Mouse (Mus musculus) forebrain, embryonic 15.5 days (tissue): ENCODE results near the gene Focad. TPM values are rescaled to one million over a fixed set of nuclear protein-coding genes. Genes with fewer than 3 reads are reported as not detected.
A peak's percentile ranks its signal among the peaks of the same experiment; 100 is the strongest.

Experiments
- ATAC-seq: fragments of 200-750 bp; cut with Nextera tagmentation; replicated peaks from 2 replicates; pipeline ENCODE4 v1.8.0; 2017; ENCODE audit warnings: mild to moderate bottlenecking, moderate TSS enrichment, moderate library complexity
- H3K27ac ChIP-seq: fragments of 300-500 bp; sonication (generic); replicated peaks from 2 replicates; pipeline ENCODE4 v1.5.1; 2015; ENCODE audit warnings: mild to moderate bottlenecking, inconsistent platforms
- H3K27me3 ChIP-seq: fragments of 300-500 bp; sonication (generic); 2 replicates; pipeline ENCODE4 v1.6.1; 2015; ENCODE audit warnings: inconsistent platforms
- H3K36me3 ChIP-seq: fragments of 300-500 bp; sonication (generic); 2 replicates; pipeline ENCODE4 v1.6.1; 2015; ENCODE audit warnings: mild to moderate bottlenecking, inconsistent platforms
- H3K4me1 ChIP-seq: fragments of 300-500 bp; sonication (generic); 2 replicates; pipeline ENCODE4 v1.6.1; 2015; ENCODE audit warnings: inconsistent platforms
- H3K4me2 ChIP-seq: fragments of 300-500 bp; sonication (generic); replicated peaks from 2 replicates; pipeline ENCODE4 v1.6.1; 2015; ENCODE audit warnings: mild to moderate bottlenecking, inconsistent platforms
- H3K4me3 ChIP-seq: fragments of 300-500 bp; sonication (generic); 2 replicates; pipeline ENCODE4 v1.5.1; 2015; ENCODE audit warnings: mild to moderate bottlenecking, inconsistent platforms
- H3K9ac ChIP-seq: fragments of 300-500 bp; sonication (generic); replicated peaks from 2 replicates; pipeline ENCODE4 v1.6.1; 2015; ENCODE audit warnings: mild to moderate bottlenecking, inconsistent platforms
- H3K9me3 ChIP-seq: fragments of 300-500 bp; sonication (generic); 2 replicates; pipeline ENCODE4 v1.6.1; 2016; ENCODE audit warnings: inconsistent platforms
- WGBS: fragments of 180-500 bp; shearing (Covaris S2); methylation state at CpG from one replicate; pipeline ENCODE4 v1.1.7; 2015; ENCODE audit warnings: mixed read lengths; 5-methylcytosine and 5-hydroxymethylcytosine counted together
- polyA plus RNA-seq: library from polyadenylated mRNA; unstranded; fragments of >200 nt; fragmentation: Nextera tagmentation; extraction: Ambion mirVana; gene quantifications from 2 replicates; pipeline ENCODE4 v1.2.1, GENCODE M21; 2015

The Focad gene
- polyA plus RNA-seq, 1 experiment from 2014 or later, result 18.2 TPM

DNA sequence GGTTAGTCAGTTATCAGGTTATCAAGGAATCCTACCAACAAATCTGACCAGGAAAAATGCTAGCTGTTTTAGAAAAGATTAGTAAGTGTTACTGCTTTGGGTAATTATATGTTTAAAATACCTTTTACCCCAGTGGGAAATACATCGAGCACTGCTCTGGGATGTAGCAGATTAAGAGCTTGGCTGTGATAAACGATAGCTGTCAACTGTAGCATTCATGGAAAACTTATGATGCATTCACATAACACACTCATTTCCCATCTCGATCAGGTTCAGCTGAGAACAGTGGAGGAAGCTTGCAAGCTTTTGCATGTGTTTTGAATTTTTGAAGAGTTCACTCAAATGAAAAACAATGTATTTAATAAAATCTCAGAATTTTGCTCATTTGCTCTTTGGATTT is 14.2 kb downstream of the Focad start:
- Histone ChIP-seq H3K4me1 (no peaks in the 10 kb centered on the region), H3K36me3 (no peaks in the 10 kb centered on the region), H3K4me3 (no peak overlapping the region), H3K4me2 (no peak overlapping the region), H3K9me3 (no peaks in the 10 kb centered on the region), H3K9ac (no peak overlapping the region), H3K27ac (no peak overlapping the region), H3K27me3 (no peaks in the 10 kb centered on the region)
- 71% methylated on average over 3 of the region's 3 CpGs for WGBS
- ATAC-seq, result no peak

GRCm38 (mm10) chr4:88117331-88117730 is 22.9 kb downstream of the Focad start:
- Histone ChIP-seq H3K4me1 (no peaks in the 10 kb centered on the region), H3K27ac (no peak overlapping the region), H3K4me3 (no peak overlapping the region), H3K4me2 (no peak overlapping the region), H3K9ac (no peak overlapping the region), H3K9me3 (no peaks in the 10 kb centered on the region), H3K36me3 (no peaks in the 10 kb centered on the region), H3K27me3 (no peaks in the 10 kb centered on the region)
- no peak for ATAC-seq
- 68% methylated on average over 3 of the region's 3 CpGs for WGBS

GRCm38 (mm10) chr4:88117942-88118341 is 23.5 kb downstream of the Focad start:
- no peaks in the 10 kb centered on the region for H3K4me1 ChIP-seq
- H3K36me3 ChIP-seq, result no peaks in the 10 kb centered on the region
- no peak overlapping the region for H3K27ac ChIP-seq
- H3K9ac ChIP-seq, result no peak overlapping the region
- no peak overlapping the region for H3K4me2 ChIP-seq
- no peak for ATAC-seq
- H3K4me3 ChIP-seq, result no peak overlapping the region
- no peaks in the 10 kb centered on the region for H3K9me3 ChIP-seq
- H3K27me3 ChIP-seq, result no peaks in the 10 kb centered on the region

DNA sequence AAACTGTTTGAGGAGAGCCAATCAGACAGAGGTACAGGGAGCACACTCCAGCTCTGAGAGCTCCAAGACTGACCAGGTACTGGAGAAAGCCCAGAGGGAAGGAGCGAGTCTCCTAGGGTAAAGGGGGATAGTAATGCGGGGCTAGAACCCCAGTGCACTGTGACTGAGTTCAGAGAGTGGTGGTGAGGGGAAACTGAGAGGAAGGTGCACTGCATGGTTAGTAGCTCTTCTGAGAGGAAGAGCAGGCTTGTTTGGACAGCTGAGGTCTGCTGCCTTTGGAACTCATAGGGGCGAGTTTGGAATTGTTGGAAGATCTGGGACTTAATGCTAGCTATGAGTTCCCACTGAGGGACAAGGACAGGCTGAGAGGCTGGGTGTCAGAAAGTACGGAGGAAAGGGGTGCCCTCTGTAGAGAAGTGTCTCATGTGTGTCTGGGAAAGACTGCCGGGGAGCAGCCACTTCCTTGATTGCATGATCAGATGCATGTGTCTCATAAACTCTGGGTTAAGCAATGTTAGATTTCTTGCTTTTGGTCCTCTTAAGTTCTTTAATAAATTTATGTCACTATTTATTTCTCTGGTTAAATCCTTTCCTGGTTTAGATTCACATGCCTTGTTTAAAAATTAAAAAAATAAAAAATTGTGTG is 24.4 kb downstream of the Focad start:
- no peaks in the 10 kb centered on the region for H3K4me1 ChIP-seq
- no peak for ATAC-seq
- no peaks in the 10 kb centered on the region for H3K27me3 ChIP-seq
- H3K9ac ChIP-seq, result no peak overlapping the region
- H3K36me3 ChIP-seq, result no peaks in the 10 kb centered on the region
- H3K4me3 ChIP-seq, result no peak overlapping the region
- no peak overlapping the region for H3K4me2 ChIP-seq
- WGBS, result 90% methylated on average over 5 of the region's 5 CpGs
- H3K9me3 ChIP-seq, result no peaks in the 10 kb centered on the region
- no peak overlapping the region for H3K27ac ChIP-seq

DNA sequence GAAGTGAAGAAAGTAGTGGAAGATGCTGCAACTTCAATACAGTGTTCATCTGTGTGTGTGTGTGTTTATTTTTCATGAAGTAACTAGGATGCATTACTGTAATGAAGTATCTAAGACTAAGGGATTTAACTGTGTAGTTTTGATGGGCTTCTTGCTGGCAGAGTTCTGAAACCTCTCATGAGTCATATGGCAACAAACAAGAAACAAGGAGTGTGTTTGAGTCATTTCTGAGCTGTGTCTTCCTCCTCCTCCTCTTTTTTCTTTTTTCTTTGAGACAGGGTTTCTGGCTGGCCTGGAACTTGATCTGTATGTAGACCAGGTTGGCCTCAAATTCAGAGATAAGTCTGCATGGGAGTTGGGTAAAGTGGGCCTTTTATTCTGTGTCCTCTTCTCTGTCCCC is 25.7 kb downstream of the Focad start:
- no peak overlapping the region for H3K27ac ChIP-seq
- no peaks in the 10 kb centered on the region for H3K36me3 ChIP-seq
- ATAC-seq, result no peak
- H3K4me1 ChIP-seq, result no peaks in the 10 kb centered on the region
- H3K27me3 ChIP-seq, result no peaks in the 10 kb centered on the region
- H3K9me3 ChIP-seq, result no peaks in the 10 kb centered on the region
- no peak overlapping the region for H3K4me2 ChIP-seq
- H3K9ac ChIP-seq, result no peak overlapping the region
- H3K4me3 ChIP-seq, result no peak overlapping the region

- no peaks in the 10 kb centered on the region for H3K27me3 ChIP-seq
- H3K4me1 ChIP-seq, result no peaks in the 10 kb centered on the region
- no peak for ATAC-seq
- 90% methylated on average over 3 of the region's 3 CpGs for WGBS
- no peaks in the 10 kb centered on the region for H3K9me3 ChIP-seq
- no peak overlapping the region for H3K27ac ChIP-seq
- no peak overlapping the region for H3K4me2 ChIP-seq
- no peak overlapping the region for H3K4me3 ChIP-seq
- no peak overlapping the region for H3K9ac ChIP-seq
- no peaks in the 10 kb centered on the region for H3K36me3 ChIP-seq
These were observed 28.0 kb downstream of the Focad start for GRCm38 (mm10) chr4:88122472-88122871.

GRCm38 (mm10) chr4:88135936-88136335 is 41.5 kb downstream of the Focad start:
- peak; percentile 62 for ATAC-seq
- Histone ChIP-seq H3K9ac (no peak overlapping the region), H3K36me3 (no peaks in the 10 kb centered on the region), H3K27ac (peak overlapping the region; percentile 80), H3K4me2 (no peak overlapping the region), H3K27me3 (no peaks in the 10 kb centered on the region), H3K4me1 (peaks cover 21% of the 10 kb centered on the region), H3K4me3 (no peak overlapping the region), H3K9me3 (no peaks in the 10 kb centered on the region)
- 9% methylated on average over 2 of the region's 2 CpGs for WGBS

DNA sequence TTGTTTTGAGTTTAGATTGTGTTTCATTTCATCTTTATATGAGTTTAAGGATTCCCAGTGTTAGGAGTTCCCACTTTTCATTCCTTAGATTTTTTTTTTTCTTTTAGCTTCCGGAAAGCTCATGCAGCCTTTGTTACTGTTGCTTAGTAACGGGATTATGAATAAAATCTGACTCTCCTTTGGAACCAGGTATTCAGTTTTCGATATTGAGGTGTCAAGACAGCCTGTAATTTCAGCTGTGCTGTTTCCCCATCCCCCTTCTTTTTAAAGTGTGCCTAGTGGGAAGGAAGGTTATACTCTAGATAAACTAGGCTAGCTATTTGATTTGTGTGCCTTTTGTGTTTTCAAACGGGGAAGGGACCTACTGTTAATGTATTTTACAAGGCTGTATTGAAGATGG is 42.1 kb downstream of the Focad start:
- no peak overlapping the region for H3K9ac ChIP-seq

DNA sequence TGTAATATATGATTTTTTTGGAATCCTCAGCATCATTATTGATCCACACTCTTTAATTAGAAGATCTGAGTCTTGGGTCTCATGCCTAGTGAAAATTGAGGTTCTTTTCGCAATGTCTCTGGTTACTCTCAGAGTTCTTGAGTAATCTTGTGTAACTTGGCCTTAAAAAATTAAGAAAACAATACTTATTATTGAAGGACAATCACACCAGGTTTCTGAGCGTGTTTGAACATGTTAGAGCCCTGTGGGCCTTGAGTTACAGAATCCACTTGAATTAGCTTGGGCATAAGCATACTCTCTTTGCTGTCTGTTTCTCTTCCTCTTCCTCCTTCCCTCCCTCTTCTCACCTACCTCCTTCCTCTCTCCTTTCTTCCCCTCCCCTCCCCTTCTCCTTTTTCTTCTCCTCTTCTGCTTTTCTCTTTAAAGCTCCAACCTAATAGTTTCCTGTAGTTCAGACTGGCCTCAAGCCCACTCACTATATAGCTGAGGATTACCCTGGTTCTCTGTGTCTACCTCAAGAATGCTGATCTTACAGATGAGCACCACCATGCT is 44.0 kb downstream of the Focad start:
- Histone ChIP-seq H3K9me3 (no peaks in the 10 kb centered on the region), H3K27ac (no peak overlapping the region), H3K4me1 (peaks cover 21% of the 10 kb centered on the region), H3K27me3 (no peaks in the 10 kb centered on the region), H3K9ac (no peak overlapping the region), H3K36me3 (no peaks in the 10 kb centered on the region), H3K4me3 (no peak overlapping the region), H3K4me2 (no peak overlapping the region)
- 89% methylated on average over 2 of the region's 2 CpGs for WGBS
- no peak for ATAC-seq

More for the DNA sequence above, 42.1 kb downstream of the Focad start:
- no peak overlapping the region for H3K4me2 ChIP-seq
- ATAC-seq, result peak; percentile 60
- peaks cover 21% of the 10 kb centered on the region for H3K4me1 ChIP-seq
- H3K9me3 ChIP-seq, result no peaks in the 10 kb centered on the region
- H3K36me3 ChIP-seq, result no peaks in the 10 kb centered on the region
- WGBS, result 10% methylated on average over 4 of the region's 4 CpGs
- H3K27me3 ChIP-seq, result no peaks in the 10 kb centered on the region
- peak overlapping the region; percentile 80 for H3K27ac ChIP-seq
- H3K4me3 ChIP-seq, result no peak overlapping the region

GRCm38 (mm10) chr4:88149462-88149861 is 55.0 kb downstream of the Focad start:
- H3K9me3 ChIP-seq, result no peaks in the 10 kb centered on the region
- no peak overlapping the region for H3K27ac ChIP-seq
- ATAC-seq, result no peak
- no peak overlapping the region for H3K9ac ChIP-seq
- H3K27me3 ChIP-seq, result no peaks in the 10 kb centered on the region
- no peak overlapping the region for H3K4me2 ChIP-seq
- H3K4me1 ChIP-seq, result no peaks in the 10 kb centered on the region
- no peaks in the 10 kb centered on the region for H3K36me3 ChIP-seq
- H3K4me3 ChIP-seq, result no peak overlapping the region
- WGBS, result 44% methylated on average over 1 of the region's 1 CpGs

GRCm38 (mm10) chr4:88155490-88156160 is 61.2 kb downstream of the Focad start:
- no peak overlapping the region for H3K4me3 ChIP-seq
- no peak overlapping the region for H3K4me2 ChIP-seq
- H3K36me3 ChIP-seq, result no peaks in the 10 kb centered on the region
- peaks cover 41% of the 10 kb centered on the region for H3K4me1 ChIP-seq
- H3K9ac ChIP-seq, result no peak overlapping the region
- ATAC-seq, result no peak
- no peaks in the 10 kb centered on the region for H3K9me3 ChIP-seq
- H3K27me3 ChIP-seq, result no peaks in the 10 kb centered on the region
- 52% methylated on average over 3 of the region's 3 CpGs for WGBS
- H3K27ac ChIP-seq, result 0 out of 2 replicates have a peak overlapping the region, but pooled peaks have one; percentile 17

- 86% methylated on average over 5 of the region's 5 CpGs for WGBS
- Histone ChIP-seq H3K9me3 (no peaks in the 10 kb centered on the region), H3K4me3 (no peak overlapping the region), H3K4me1 (peaks cover 43% of the 10 kb centered on the region), H3K27me3 (no peaks in the 10 kb centered on the region), H3K27ac (peak overlapping the region; percentile 86), H3K4me2 (no peak overlapping the region), H3K9ac (no peak overlapping the region), H3K36me3 (no peaks in the 10 kb centered on the region)
- no peak for ATAC-seq
These were observed 62.5 kb downstream of the Focad start for GRCm38 (mm10) chr4:88156961-88157360.
